Mouse (Mus musculus) forebrain, embryonic 13.5 days (tissue): Measurements from ENCODE around the gene Oasl1. TPM values are rescaled to one million over a fixed set of nuclear protein-coding genes. Genes with fewer than 3 reads are reported as not detected.

Source experiments
- ATAC-seq: fragments of 200-750 bp; cut with Nextera tagmentation; 2 replicates; pipeline ENCODE4 v1.8.0; 2017
- H3K27ac ChIP-seq: fragments of 300-500 bp; sonication (generic); 2 replicates; pipeline ENCODE4 v1.5.1; 2015; ENCODE audit warnings: inconsistent platforms, mild to moderate bottlenecking, moderate library complexity
- H3K27me3 ChIP-seq: fragments of 300-500 bp; sonication (generic); 2 replicates; pipeline ENCODE4 v1.6.1; 2015; ENCODE audit warnings: mild to moderate bottlenecking, inconsistent platforms
- H3K36me3 ChIP-seq: fragments of 300-500 bp; sonication (generic); 2 replicates; pipeline ENCODE4 v1.6.1; 2015; ENCODE audit warnings: mild to moderate bottlenecking, inconsistent platforms; ENCODE audit not compliant: poor library complexity, severe bottlenecking
- H3K4me1 ChIP-seq: fragments of 300-500 bp; sonication (generic); 2 replicates; pipeline ENCODE4 v1.6.1; 2015; ENCODE audit warnings: inconsistent platforms
- H3K4me2 ChIP-seq: fragments of 300-500 bp; sonication (generic); 2 replicates; pipeline ENCODE4 v1.6.1; 2015; ENCODE audit warnings: inconsistent platforms, mild to moderate bottlenecking, moderate library complexity
- H3K4me3 ChIP-seq: fragments of 300-500 bp; sonication (generic); 2 replicates; pipeline ENCODE4 v1.5.1; 2015; ENCODE audit warnings: mild to moderate bottlenecking, inconsistent platforms
- H3K9ac ChIP-seq: fragments of 300-500 bp; sonication (generic); 2 replicates; pipeline ENCODE4 v1.6.1; 2015; ENCODE audit warnings: mild to moderate bottlenecking, inconsistent platforms
- H3K9me3 ChIP-seq: fragments of 300-500 bp; sonication (generic); replicated peaks from 2 replicates; pipeline ENCODE4 v1.6.1; 2016; ENCODE audit warnings: inconsistent platforms
- WGBS: fragments of 180-500 bp; shearing (Covaris S2); methylation state at CpG from one replicate; pipeline ENCODE4 v1.1.7; 2015; 5-methylcytosine and 5-hydroxymethylcytosine counted together
- polyA plus RNA-seq: library from polyadenylated mRNA; unstranded; fragments of >200 nt; fragmentation: Nextera tagmentation; extraction: Ambion mirVana; gene quantifications from 2 replicates; pipeline ENCODE4 v1.2.1, GENCODE M21; 2015

Oasl1 gene
- polyA plus RNA-seq, 1 experiment from 2014 or later = 0.28 TPM

- Histone ChIP-seq H3K36me3 (no peaks in the 10 kb centered on the region), H3K4me2 (no peak overlapping the region), H3K9me3 (no peaks in the 10 kb centered on the region), H3K27me3 (no peaks in the 10 kb centered on the region; the same call in 1 of the 2 replicates), H3K9ac (no peak overlapping the region), H3K4me3 (no peak overlapping the region), H3K4me1 (peaks cover 15% of the 10 kb centered on the region), H3K27ac (no peak overlapping the region)
- ATAC-seq = no peak
Observed at GRCm38 (mm10) chr5:114976935-114977334, 53.9 kb downstream of the Oasl1 start.

DNA sequence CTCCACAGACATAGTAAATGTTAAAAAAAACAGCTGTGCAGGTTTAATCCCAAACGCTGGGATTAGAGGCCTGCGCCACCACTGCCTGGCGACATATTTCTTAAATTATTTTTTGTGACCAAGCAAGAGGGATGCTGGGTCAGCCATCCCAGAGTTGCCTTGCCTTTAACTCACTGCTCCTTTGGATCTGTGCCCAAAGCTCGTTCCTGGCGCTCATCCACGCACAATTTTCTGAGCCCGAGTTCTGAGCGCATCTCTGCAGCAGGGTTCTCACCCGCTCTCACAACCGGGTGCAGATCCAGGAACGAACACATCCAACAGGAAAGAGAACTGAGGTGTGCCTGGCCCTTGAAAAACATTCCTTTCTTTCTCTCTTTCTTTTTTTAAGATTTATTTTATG is 55.4 kb downstream of the Oasl1 start:
- Histone ChIP-seq H3K9me3 (no peaks in the 10 kb centered on the region), H3K4me1 (peaks cover 15% of the 10 kb centered on the region), H3K27ac (no peak overlapping the region), H3K9ac (no peak overlapping the region), H3K36me3 (no peaks in the 10 kb centered on the region), H3K4me2 (no peak overlapping the region), H3K27me3 (no peaks in the 10 kb centered on the region; the same call in 1 of the 2 replicates), H3K4me3 (no peak overlapping the region)
- ATAC-seq = no peak
- WGBS = 63% methylated on average over 11 of the region's 11 CpGs

DNA sequence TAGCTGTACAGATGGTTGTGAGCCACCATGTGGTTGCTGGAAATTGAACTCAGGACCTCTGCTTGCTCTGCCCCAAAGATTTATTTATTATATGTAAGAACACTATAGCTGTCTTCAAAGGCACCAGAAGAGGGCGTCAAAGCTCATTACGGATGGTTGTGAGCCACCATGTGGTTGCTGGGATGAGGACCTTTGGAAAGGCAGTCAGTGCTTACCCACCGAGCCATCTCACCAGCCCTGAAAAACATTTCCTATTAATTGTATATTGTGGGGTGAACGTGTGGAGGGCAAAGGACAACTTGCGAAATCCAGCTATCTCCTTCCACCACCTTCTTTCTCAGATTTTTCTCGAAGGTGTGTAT is 55.8 kb downstream of the Oasl1 start:
- H3K9ac ChIP-seq = no peak overlapping the region
- 2% methylated on average over 6 of the region's 6 CpGs for WGBS

GRCm38 (mm10) chr5:114979250-114980121 is 56.4 kb downstream of the Oasl1 start:
- no peak overlapping the region for H3K27ac ChIP-seq
- peak; percentile 51 for ATAC-seq
- peak overlapping the region; percentile 50 for H3K9ac ChIP-seq

More for the DNA sequence above, 55.8 kb downstream of the Oasl1 start:
- Histone ChIP-seq H3K27ac (no peak overlapping the region), H3K9me3 (no peaks in the 10 kb centered on the region), H3K4me2 (peak overlapping the region; percentile 78), H3K27me3 (no peaks in the 10 kb centered on the region; the same call in 1 of the 2 replicates), H3K36me3 (no peaks in the 10 kb centered on the region), H3K4me1 (peaks cover 15% of the 10 kb centered on the region), H3K4me3 (peak overlapping the region; percentile 40)
- ATAC-seq = no peak

GRCm38 (mm10) chr5:114980122-114980748 is 57.2 kb downstream of the Oasl1 start:
- Histone ChIP-seq H3K27me3 (no peaks in the 10 kb centered on the region; the same call in 1 of the 2 replicates), H3K4me2 (peak overlapping the region; percentile 78), H3K9me3 (no peaks in the 10 kb centered on the region), H3K27ac (no peak overlapping the region), H3K4me1 (peaks cover 15% of the 10 kb centered on the region), H3K4me3 (peak overlapping the region; percentile 40), H3K9ac (peak overlapping the region; percentile 34; the same call in 1 of the 2 replicates), H3K36me3 (no peaks in the 10 kb centered on the region)
- no peak for ATAC-seq
- WGBS = 21% methylated on average over 16 of the region's 16 CpGs

More at GRCm38 (mm10) chr5:114979250-114980121, 56.4 kb downstream of the Oasl1 start:
- 5% methylated on average over 32 of the region's 32 CpGs for WGBS
- H3K4me2 ChIP-seq = peak overlapping the region; percentile 78
- no peaks in the 10 kb centered on the region for H3K36me3 ChIP-seq
- H3K9me3 ChIP-seq = no peaks in the 10 kb centered on the region
- H3K4me1 ChIP-seq = peaks cover 15% of the 10 kb centered on the region
- H3K4me3 ChIP-seq = peak overlapping the region; percentile 40
- H3K27me3 ChIP-seq = no peaks in the 10 kb centered on the region; the same call in 1 of the 2 replicates

GRCm38 (mm10) chr5:114982001-114982400 is 59.0 kb downstream of the Oasl1 start:
- no peak for ATAC-seq
- WGBS = 56% methylated on average over 15 of the region's 15 CpGs
- H3K9me3 ChIP-seq = no peaks in the 10 kb centered on the region
- peaks cover 15% of the 10 kb centered on the region for H3K4me1 ChIP-seq
- H3K27me3 ChIP-seq = no peaks in the 10 kb centered on the region; the same call in 1 of the 2 replicates
- no peak overlapping the region for H3K4me3 ChIP-seq
- H3K27ac ChIP-seq = no peak overlapping the region
- no peak overlapping the region for H3K9ac ChIP-seq
- H3K4me2 ChIP-seq = no peak overlapping the region
- H3K36me3 ChIP-seq = no peaks in the 10 kb centered on the region

DNA sequence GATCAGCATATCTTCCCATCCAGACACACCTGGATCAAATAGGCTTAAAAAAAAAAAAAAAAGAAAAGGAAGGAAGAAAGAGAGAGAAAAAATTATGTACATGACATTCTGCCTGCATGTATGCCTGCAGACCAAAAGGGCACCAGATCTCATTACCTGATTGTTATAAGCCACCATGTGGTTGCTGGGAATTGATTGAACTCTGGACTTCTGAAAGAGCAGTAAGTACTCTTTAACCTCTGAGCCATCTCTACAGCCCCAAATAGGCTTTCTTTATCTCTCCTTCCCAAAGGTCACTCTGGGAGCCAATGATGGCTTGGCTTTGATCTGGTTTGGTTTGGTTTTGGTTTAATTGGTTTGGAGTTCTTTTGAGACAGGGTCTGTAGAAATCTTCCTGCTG is 62.0 kb downstream of the Oasl1 start:
- ATAC-seq = no peak
- H3K4me2 ChIP-seq = no peak overlapping the region

More for the DNA sequence above, 62.0 kb downstream of the Oasl1 start:
- H3K4me1 ChIP-seq = peaks cover 2% of the 10 kb centered on the region
- H3K9me3 ChIP-seq = no peaks in the 10 kb centered on the region
- no peak overlapping the region for H3K9ac ChIP-seq
- no peak overlapping the region for H3K4me3 ChIP-seq
- no peaks in the 10 kb centered on the region; the same call in 1 of the 2 replicates for H3K27me3 ChIP-seq
- no peak overlapping the region for H3K27ac ChIP-seq
- no peaks in the 10 kb centered on the region for H3K36me3 ChIP-seq

Other genes starting within 250 kb of the Oasl1 start
- gene Gltp, start 232.3 kb upstream of the Oasl1 start, polyA plus RNA-seq = 51.7 and 57.1 TPM in 2 replicates
- 22.6 and 23.8 TPM in 2 replicates for gene Tchp, start 215.5 kb upstream of the Oasl1 start, polyA plus RNA-seq
- gene Ankrd13a, start 148.6 kb upstream of the Oasl1 start, polyA plus RNA-seq = 26.8 and 30.0 TPM in 2 replicates
- gene Git2, start 147.7 kb upstream of the Oasl1 start, polyA plus RNA-seq = 41.2 and 45.3 TPM in 2 replicates
- gene 1500011B03Rik, start 99.8 kb upstream of the Oasl1 start, polyA plus RNA-seq = 184 and 195 TPM in 2 replicates
- not detected in 2 replicates for gene 4930519G04Rik, start 69.6 kb upstream of the Oasl1 start, polyA plus RNA-seq
- 0.76 and 0.87 TPM in 2 replicates for gene Gm9936, start 64.6 kb upstream of the Oasl1 start, polyA plus RNA-seq
- gene Oasl2, start 26.3 kb upstream of the Oasl1 start, polyA plus RNA-seq = 1.5 and 2.0 TPM in 2 replicates
- 77.5 and 85.3 TPM in 2 replicates for gene 2210016L21Rik, start 18.9 kb downstream of the Oasl1 start, polyA plus RNA-seq
- gene Hnf1a, start 47.9 kb downstream of the Oasl1 start, polyA plus RNA-seq = 0.05 and 0.06 TPM in 2 replicates
- 16.0 and 16.4 TPM in 2 replicates for gene Sppl3, start 87.9 kb downstream of the Oasl1 start, polyA plus RNA-seq
- 38.4 and 40.9 TPM in 2 replicates for gene Gm10401, start 175.1 kb downstream of the Oasl1 start, polyA plus RNA-seq
- 27.7 and 28.6 TPM in 2 replicates for gene Acads, start 196.1 kb downstream of the Oasl1 start, polyA plus RNA-seq
- 44.8 and 49.9 TPM in 2 replicates for gene Unc119b, start 211.7 kb downstream of the Oasl1 start, polyA plus RNA-seq
- gene Mlec, start 234.9 kb downstream of the Oasl1 start, polyA plus RNA-seq = 23.5 and 25.9 TPM in 2 replicates